Comparison of ENCODE assay signal across 10 mouse cellular contexts in genomic region chr12:7977466-7978189, GRCm38 (mm10). TPM values are rescaled to one million over a fixed set of nuclear protein-coding genes. Genes with fewer than 3 reads are reported as not detected.
DNase-seq lines count a peak whose midpoint lies in the region; ATAC-seq and TF ChIP-seq lines count a peak whose summit lies in the region.
"Had no signal": no experiment of that assay in that cellular context is flagged by ENCODE, and none has a peak within 500 bp of the region (broad histone marks: within the 10 kb centered on the region; RNA-seq: fewer than 3 reads in every experiment).

Gene Apob, plus strand, starts transcription at chr12:7977648.

- 87% methylated on average over 20 of the region's 20 CpGs for WGBS in forebrain, embryonic 11.5 days
- WGBS in forebrain, embryonic 12.5 days = 87% methylated on average over 20 of the region's 20 CpGs
- WGBS in kidney, embryonic 16.5 days = 86% methylated on average over 20 of the region's 20 CpGs
- WGBS in midbrain, embryonic 15.5 days = 90% methylated on average over 20 of the region's 20 CpGs

- no peak within 1 kb of the TSS for H3K4me2 ChIP-seq in forebrain, embryonic 11.5 days (ENCODE audit: low read depth, low read length, severe bottlenecking)
- H3K4me2 ChIP-seq in forebrain, embryonic 12.5 days = no peak within 1 kb of the TSS
- no peak within 1 kb of the TSS for H3K4me2 ChIP-seq in kidney, embryonic 16.5 days (replicated peaks; ENCODE audit: low read depth, low read length)
- peak within 1 kb of the TSS; percentile 21 for H3K4me2 ChIP-seq in midbrain, embryonic 15.5 days
- H3K4me2 ChIP-seq: embryonic facial prominence, embryonic 13.5 days had no signal

- no peaks in the 10 kb centered on the region for H3K9me3 ChIP-seq in forebrain, embryonic 11.5 days (ENCODE audit: control insufficient read depth, low read length)
- H3K9me3 ChIP-seq in forebrain, embryonic 12.5 days = no peaks in the 10 kb centered on the region
- no peaks in the 10 kb centered on the region for H3K9me3 ChIP-seq in ES-E14 (ENCODE audit: control insufficient read depth, insufficient read depth, low read depth, low read length)
- H3K9me3 ChIP-seq in kidney, embryonic 16.5 days (ENCODE audit: low read length) = no peaks in the 10 kb centered on the region
- H3K9me3 ChIP-seq in midbrain, embryonic 15.5 days = no peaks in the 10 kb centered on the region
- H3K9me3 ChIP-seq: embryonic facial prominence, embryonic 13.5 days had no signal

- no peaks in the 10 kb centered on the region for H3K27me3 ChIP-seq in forebrain, embryonic 11.5 days (ENCODE audit: control insufficient read depth, insufficient read depth, low read length)
- peaks cover 5% of the 10 kb centered on the region; the same call in 1 of the 2 replicates for H3K27me3 ChIP-seq in forebrain, embryonic 12.5 days
- H3K27me3 ChIP-seq in kidney, embryonic 16.5 days (ENCODE audit: insufficient read depth, low read length) = no peaks in the 10 kb centered on the region
- H3K27me3 ChIP-seq in midbrain, embryonic 15.5 days (replicated peaks) = no peaks in the 10 kb centered on the region

- no peak within 1 kb of the TSS for H3K9ac ChIP-seq in forebrain, embryonic 11.5 days (ENCODE audit: low read length)
- no peak within 1 kb of the TSS for H3K9ac ChIP-seq in forebrain, embryonic 12.5 days
- 0 out of 2 replicates have a peak within 1 kb of the TSS, but pooled peaks have one; percentile 0 for H3K9ac ChIP-seq in ES-E14 (ENCODE audit: insufficient read depth, low read depth, low read length, poor library complexity, severe bottlenecking)
- no peak within 1 kb of the TSS for H3K9ac ChIP-seq in kidney, embryonic 16.5 days (replicated peaks; ENCODE audit: low read length)
- no peak within 1 kb of the TSS for H3K9ac ChIP-seq in midbrain, embryonic 15.5 days
- H3K9ac ChIP-seq: embryonic facial prominence, embryonic 13.5 days had no signal

- peak; percentile 51 for DNase-seq in forebrain, embryonic 11.5 days (ENCODE audit: low spot score)
- DNase-seq in ES-E14 (ENCODE audit: low read depth, low spot score) = peak; percentile 9
- DNase-seq in spleen, adult 18-20 months = no peak
- no peak for DNase-seq in c-Kit-positive CD71-positive TER-119-positive erythroid progenitor cells, embryonic 14.5 days (ENCODE audit: low spot score)
- no peak for DNase-seq in urinary bladder, postnatal 4 days (ENCODE audit: low spot score in 2 of 2)

- H3K4me3 ChIP-seq in forebrain, embryonic 11.5 days (ENCODE audit: low read depth, low read length) = no peak within 1 kb of the TSS
- H3K4me3 ChIP-seq in forebrain, embryonic 12.5 days (replicated peaks) = no peak within 1 kb of the TSS
- peak within 1 kb of the TSS; percentile 1 to 11; a peak in 3 of 4 replicates for H3K4me3 ChIP-seq in ES-E14 (ENCODE audit: insufficient read depth in 1 of 2, low read depth in 1 of 2, low read length in 2 of 2, poor library complexity in 1 of 2, severe bottlenecking in 1 of 2)
- H3K4me3 ChIP-seq in kidney, embryonic 16.5 days (ENCODE audit: low read length) = no peak within 1 kb of the TSS
- no peak within 1 kb of the TSS for H3K4me3 ChIP-seq in midbrain, embryonic 15.5 days
- H3K4me3 ChIP-seq: embryonic facial prominence, embryonic 13.5 days had no signal

- 0 out of 2 replicates have a peak, but pooled peaks have one; percentile 51 for ATAC-seq in forebrain, embryonic 11.5 days (replicated peaks; ENCODE audit: low FRiP score)
- no peak for ATAC-seq in forebrain, embryonic 12.5 days (ENCODE audit: low FRiP score)
- ATAC-seq in kidney, embryonic 16.5 days (ENCODE audit: low FRiP score, low TSS enrichment) = peak; percentile 54
- ATAC-seq in midbrain, embryonic 15.5 days (replicated peaks) = peak; percentile 44; the same call in 1 of the 2 replicates

- no peaks in the 10 kb centered on the region for H3K36me3 ChIP-seq in forebrain, embryonic 11.5 days (ENCODE audit: control insufficient read depth, insufficient read depth, low read length)
- H3K36me3 ChIP-seq in forebrain, embryonic 12.5 days (replicated peaks) = no peaks in the 10 kb centered on the region
- H3K36me3 ChIP-seq in ES-E14 (ENCODE audit: control insufficient read depth, insufficient read depth, low read length, poor library complexity, severe bottlenecking) = no peaks in the 10 kb centered on the region
- no peaks in the 10 kb centered on the region for H3K36me3 ChIP-seq in kidney, embryonic 16.5 days (ENCODE audit: insufficient read depth, low read length)
- H3K36me3 ChIP-seq in midbrain, embryonic 15.5 days (replicated peaks) = no peaks in the 10 kb centered on the region
- H3K36me3 ChIP-seq: embryonic facial prominence, embryonic 13.5 days had no signal

- in situ Hi-C loops in ES-E14 (cut with MboI; ENCODE audit: low sequenced_read_pairs in 2 of 2, unreplicated experiment in 2 of 2) = no loop called here

- H3K27ac ChIP-seq in forebrain, embryonic 11.5 days (ENCODE audit: low read depth, low read length) = no peak within 1 kb of the TSS
- no peak within 1 kb of the TSS for H3K27ac ChIP-seq in forebrain, embryonic 12.5 days
- H3K27ac ChIP-seq in ES-E14 (ENCODE audit: insufficient read depth, low read depth, low read length, poor library complexity, severe bottlenecking) = no peak within 1 kb of the TSS
- no peak within 1 kb of the TSS for H3K27ac ChIP-seq in kidney, embryonic 16.5 days (ENCODE audit: low read length)
- H3K27ac ChIP-seq in midbrain, embryonic 15.5 days = no peak within 1 kb of the TSS
- H3K27ac ChIP-seq: embryonic facial prominence, embryonic 13.5 days; macrophage had no signal

- no peaks in the 10 kb centered on the region for H3K4me1 ChIP-seq in forebrain, embryonic 11.5 days (replicated peaks; ENCODE audit: control insufficient read depth, insufficient read depth, low read length)
- peaks cover 2% of the 10 kb centered on the region; the same call in 1 of the 2 replicates for H3K4me1 ChIP-seq in forebrain, embryonic 12.5 days
- no peaks in the 10 kb centered on the region; a peak in 1 of 4 replicates for H3K4me1 ChIP-seq in ES-E14 (ENCODE audit: control insufficient read depth in 2 of 2, insufficient read depth in 2 of 2, low read length in 2 of 2, poor library complexity in 1 of 2)
- no peaks in the 10 kb centered on the region for H3K4me1 ChIP-seq in kidney, embryonic 16.5 days (ENCODE audit: insufficient read depth, low read length)
- H3K4me1 ChIP-seq in midbrain, embryonic 15.5 days = no peaks in the 10 kb centered on the region
- H3K4me1 ChIP-seq: embryonic facial prominence, embryonic 13.5 days had no signal

TF ChIP-seq in ES-E14, 5 proteins besides CTCF, POLR2A, EP300 and RAD21:
- TF ChIP-seq ZNF384 (IDR thresholded peaks at IDR 0.05; ENCODE audit: low read depth, low read length) = no peak

RNA-seq across cellular contexts. Expression of gene Apob, which starts in this region (rescaled TPM):
- polyA plus RNA-seq in forebrain, embryonic 11.5 days (2014; fragmentation: Nextera tagmentation; extraction: Ambion mirVana) = 0.09 TPM in 1 of 2 replicates, not detected in the other
- polyA plus RNA-seq in forebrain, embryonic 12.5 days (2016; fragmentation: Nextera tagmentation; extraction: Ambion mirVana) = not detected in 2 replicates
- total RNA-seq in ES-E14 (2012; rRNA removed) = 1.2 and 1.7 TPM in 2 replicates
- polyA plus RNA-seq in kidney, embryonic 16.5 days (2015; fragmentation: Nextera tagmentation; extraction: Ambion mirVana) = 0.36 and 0.42 TPM in 2 replicates
- 0.05 TPM in 1 of 2 replicates, not detected in the other for polyA plus RNA-seq in midbrain, embryonic 15.5 days (2015; fragmentation: Nextera tagmentation; extraction: Ambion mirVana)
- polyA plus RNA-seq: embryonic facial prominence, embryonic 13.5 days; macrophage had no signal

Comparison
In these comparisons a context has a peak if more than half of its experiments do, and no peak if none do; other contexts are left out.
1. Peak in DNase-seq and ATAC-seq in forebrain, embryonic 11.5 days; RNA of the gene not detected or under 1 TPM.
2. Peak in ATAC-seq in kidney, embryonic 16.5 days; RNA of the gene not detected or under 1 TPM.
3. Peak in ATAC-seq and H3K4me2 ChIP-seq in midbrain, embryonic 15.5 days; RNA of the gene not detected or under 1 TPM.
4. H3K4me3 ChIP-seq: peak in ES-E14 (2 of 2); none in forebrain, embryonic 11.5 days (single experiment), forebrain, embryonic 12.5 days (single experiment), kidney, embryonic 16.5 days (single experiment) and midbrain, embryonic 15.5 days (single experiment).